9 mouse cellular contexts compared by ENCODE assay signal in the genomic region with DNA sequence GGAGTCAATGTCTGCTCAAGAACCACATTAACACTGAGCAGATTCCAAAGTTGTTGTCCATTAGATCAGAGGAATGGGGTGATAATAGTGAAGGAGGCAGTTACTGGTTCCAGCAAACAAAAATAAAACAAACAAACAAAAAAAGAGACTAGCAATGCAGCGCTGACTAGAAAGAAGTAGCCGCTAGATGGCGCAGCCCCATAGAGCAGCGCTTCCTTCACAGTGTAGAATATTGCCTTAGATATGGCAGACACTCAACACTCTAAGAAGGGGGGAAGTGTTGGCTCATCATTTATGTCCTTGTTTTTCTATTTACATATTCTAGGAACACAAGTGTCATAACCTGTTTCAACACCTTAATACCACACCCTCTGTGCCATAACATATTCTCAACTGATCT. TPM values are rescaled to one million over a fixed set of nuclear protein-coding genes. Genes with fewer than 3 reads are reported as not detected.
DNase-seq lines count a peak whose midpoint lies in the region; ATAC-seq and TF ChIP-seq lines count a peak whose summit lies in the region.
"Had no signal": no experiment of that assay in that cellular context is flagged by ENCODE, and none has a peak within 500 bp of the region (broad histone marks: within the 10 kb centered on the region; RNA-seq: fewer than 3 reads in every experiment).

No protein-coding gene starts in this region.

- no peak overlapping the region for H3K9ac ChIP-seq in heart, postnatal 0 days (replicated peaks; ENCODE audit: low read depth, low read length)

- no peak for TF ChIP-seq EP300 in heart, postnatal 0 days (IDR thresholded peaks at IDR 0.05; ENCODE audit: low read depth)

- 0 out of 2 replicates have a peak, but pooled peaks cover 5% of the 10 kb centered on the region for H3K27me3 ChIP-seq in heart, postnatal 0 days (ENCODE audit: control insufficient read depth, insufficient read depth, low read length)

- peak; percentile 80 for TF ChIP-seq CTCF in heart, postnatal 0 days (IDR thresholded peaks at IDR 0.05; ENCODE audit: low read depth)

- no peaks in the 10 kb centered on the region for H3K36me3 ChIP-seq in heart, postnatal 0 days (replicated peaks; ENCODE audit: control insufficient read depth, insufficient read depth, low read length)

- no peaks in the 10 kb centered on the region for H3K9me3 ChIP-seq in heart, postnatal 0 days (replicated peaks; ENCODE audit: control insufficient read depth, low read length)

- H3K4me3 ChIP-seq in heart, postnatal 0 days (ENCODE audit: low read depth, low read length) = no peak overlapping the region

- WGBS in heart, postnatal 0 days = 6% methylated on average over 4 of the region's 4 CpGs

- H3K4me1 ChIP-seq in heart, postnatal 0 days (ENCODE audit: control insufficient read depth, insufficient read depth) = no peaks in the 10 kb centered on the region

- ATAC-seq in heart, postnatal 0 days (ENCODE audit: insufficient read depth, low read depth) = peak; percentile 41; the same call in 1 of the 2 replicates

- no peak overlapping the region for H3K27ac ChIP-seq in heart, postnatal 0 days (ENCODE audit: low read depth)
- H3K27ac ChIP-seq: macrophage had no signal

- peak; percentile 69 for DNase-seq in heart, postnatal 0 days (ENCODE audit: low spot score)
- DNase-seq in heart, adult 9 months (ENCODE audit: low spot score in 2 of 2) = no peak
- peak; percentile 66 for DNase-seq in MEL-GATA-1-ER (ENCODE audit: extremely low read depth, low read depth)
- peak; percentile 36 for DNase-seq in cerebellum, adult 9-11 months
- peak; percentile 78 for DNase-seq in gastrocnemius, postnatal 10 days
- peak; percentile 48 for DNase-seq in layer of hippocampus, adult 9-11 months
- DNase-seq in lung, postnatal 4 days = peak; percentile 43 to 73
- peak; percentile 35 for DNase-seq in spleen, adult 12 weeks (ENCODE audit: low spot score)

- no peak overlapping the region for H3K4me2 ChIP-seq in heart, postnatal 0 days (ENCODE audit: low read depth, low read length)

RNA-seq across cellular contexts. Expression of gene Kcne3, which starts 14.5 kb away (rescaled TPM):
- total RNA-seq in heart, postnatal 0 days (2014; rRNA removed; ENCODE audit: low replicate concordance) = 0.99 and 33.0 TPM in 2 replicates
- polyA plus RNA-seq in heart, postnatal 0 days (2015; fragmentation: Nextera tagmentation; extraction: Ambion mirVana) = 3.3 and 4.2 TPM in 2 replicates
- under 1 TPM; 0.70 to 0.84 TPM for total RNA-seq in gastrocnemius, postnatal 10 days (2021)

RNA-seq across cellular contexts. Expression of gene Lipt2, which starts 31.7 kb away (rescaled TPM):
- 13.3 and 28.7 TPM in 2 replicates for total RNA-seq in heart, postnatal 0 days (2014; rRNA removed; ENCODE audit: low replicate concordance)
- polyA plus RNA-seq in heart, postnatal 0 days (2015; fragmentation: Nextera tagmentation; extraction: Ambion mirVana) = 10.4 and 10.7 TPM in 2 replicates
- total RNA-seq in gastrocnemius, postnatal 10 days (2021) = 1 to 10 TPM; 5.6 to 6.3 TPM

RNA-seq across cellular contexts. Expression of gene Pgm2l1, which starts 36.4 kb away (rescaled TPM):
- 2.6 and 3.5 TPM in 2 replicates for total RNA-seq in heart, postnatal 0 days (2014; rRNA removed; ENCODE audit: low replicate concordance)
- 0.56 and 0.89 TPM in 2 replicates for polyA plus RNA-seq in heart, postnatal 0 days (2015; fragmentation: Nextera tagmentation; extraction: Ambion mirVana)
- 10 to 100 TPM; 11.4 to 11.5 TPM for total RNA-seq in gastrocnemius, postnatal 10 days (2021)

Comparison
In these comparisons a context has a peak if more than half of its experiments do, and no peak if none do; other contexts are left out.
1. DNase-seq: peak in heart, postnatal 0 days (single experiment), MEL-GATA-1-ER (single experiment), cerebellum, adult 9-11 months (single experiment), gastrocnemius, postnatal 10 days (single experiment), layer of hippocampus, adult 9-11 months (single experiment), lung, postnatal 4 days (2 of 2) and spleen, adult 12 weeks (single experiment); none in heart, adult 9 months (0 of 2).